ENCODE assay signal across 8 mouse cellular contexts in genomic region chr6:82774321-82774764, GRCm38 (mm10). TPM values are rescaled to one million over a fixed set of nuclear protein-coding genes. Genes with fewer than 3 reads are reported as not detected.
A peak's percentile ranks its signal among the peaks of the same experiment; 100 is the strongest.
DNase-seq lines count a peak whose midpoint lies in the region; ATAC-seq and TF ChIP-seq lines count a peak whose summit lies in the region.

TSS of gene Hk2 (minus strand) at chr6:82774454.

- H3K4me1 ChIP-seq in lung, embryonic 15.5 days: peaks cover 23% of the 10 kb centered on the region
- peaks cover 13% of the 10 kb centered on the region for H3K4me1 ChIP-seq in olfactory bulb, adult 2 months (ENCODE audit: control insufficient read depth, insufficient read depth, low read length)

- peak within 1 kb of the TSS; percentile 96 for H3K4me2 ChIP-seq in lung, embryonic 15.5 days

- no peaks in the 10 kb centered on the region for H3K9me3 ChIP-seq in lung, embryonic 15.5 days

- peaks cover 8% of the 10 kb centered on the region; the same call in 1 of the 2 replicates for H3K27me3 ChIP-seq in lung, embryonic 15.5 days

- TF ChIP-seq CTCF in olfactory bulb, adult 2 months (IDR thresholded peaks at IDR 0.05; ENCODE audit: insufficient read depth, low read depth, low read length): no peak

- no peak for TF ChIP-seq POLR2A in olfactory bulb, adult 2 months (IDR thresholded peaks at IDR 0.05; ENCODE audit: insufficient read depth, low read depth, low read length)

- no peaks in the 10 kb centered on the region for H3K36me3 ChIP-seq in lung, embryonic 15.5 days

- H3K27ac ChIP-seq in lung, embryonic 15.5 days: peak within 1 kb of the TSS; percentile 91
- no peak within 1 kb of the TSS for H3K27ac ChIP-seq in olfactory bulb, adult 2 months (ENCODE audit: insufficient read depth, low read depth, low read length)

- DNase-seq in MN1 (ENCODE audit: low spot score): peak; percentile 93
- DNase-seq in cerebellum, adult 9-10 months: peak; percentile 48
- DNase-seq in layer of hippocampus, adult 9-10 months (ENCODE audit: low spot score): peak; percentile 53
- peak; percentile 74 for DNase-seq in thymus, adult 18-20 months

- peak within 1 kb of the TSS; percentile 64 for H3K9ac ChIP-seq in lung, embryonic 15.5 days

- under 1% methylated on average over 39 of the region's 39 CpGs for WGBS in lung, embryonic 15.5 days
- under 1% methylated on average over 39 of the region's 39 CpGs for WGBS in olfactory bulb, adult 2 months

- H3K4me3 ChIP-seq in lung, embryonic 15.5 days: peak within 1 kb of the TSS; percentile 70
- peak within 1 kb of the TSS; percentile 41 for H3K4me3 ChIP-seq in olfactory bulb, adult 2 months (ENCODE audit: insufficient read depth, low read depth, low read length)

- peak; percentile 95 for ATAC-seq in frontal cortex, adult (ENCODE audit: low TSS enrichment)
- ATAC-seq in hematopoietic stem cell, adult 5-6 weeks (replicated peaks in 1 of 2; ENCODE audit: insufficient read depth in 1 of 2, low FRiP score in 2 of 2, low TSS enrichment in 1 of 2, low read depth in 1 of 2, poor library complexity in 2 of 2, severe bottlenecking in 2 of 2): peak; percentile 89 to 94
- ATAC-seq in lung, embryonic 15.5 days (ENCODE audit: borderline replicate concordance, extremely low read depth, low FRiP score, low TSS enrichment): peak; percentile 97

RNA-seq across cellular contexts. Expression of gene Hk2, which starts in this region (rescaled TPM):
- total RNA-seq in hematopoietic stem cell, adult 5-6 weeks (2017): 32.4 and 35.6 TPM in 2 replicates
- 19.9 and 21.2 TPM in 2 replicates for polyA plus RNA-seq in lung, embryonic 15.5 days (2015; fragmentation: Nextera tagmentation; extraction: Ambion mirVana)
- not detected in 2 replicates for polyA plus RNA-seq in olfactory bulb, adult 2 months (2012; ENCODE audit: insufficient read depth, insufficient read length, low replicate concordance, missing spikeins)

Comparison
In these comparisons a context has a peak if more than half of its experiments do, and no peak if none do; other contexts are left out.
1. RNA of gene Hk2 (polyA plus RNA-seq): 19.9 to 21.2 TPM in lung, embryonic 15.5 days; not detected in olfactory bulb, adult 2 months; every median in the first group is over 10 times any median in the second.
2. Peak in every context shown above with its lines, with median percentiles within 50 percentile points of each other: DNase-seq and ATAC-seq.